Mouse (Mus musculus): Measurements from ENCODE around the gene Esm1. TPM values are rescaled to one million over a fixed set of nuclear protein-coding genes. Genes with fewer than 3 reads are reported as not detected.
"Not testable (repeated sequence)": the region's sequence is repeated elsewhere in the genome, so short reads cannot be mapped to it uniquely, and the experiment has no call there.

The Esm1 gene
- polyA plus RNA-seq, 1 experiment from 2014 or later: 0.65 TPM

- Histone ChIP-seq H3K27me3 (no peaks in the 10 kb centered on the region), H3K9me3 (replicated peaks) (no peaks in the 10 kb centered on the region), H3K4me1 (replicated peaks) (no peaks in the 10 kb centered on the region), H3K4me3 (replicated peaks) (no peak overlapping the region), H3K9ac (no peak overlapping the region), H3K4me2 (no peak overlapping the region), H3K27ac (no peak overlapping the region), H3K36me3 (no peaks in the 10 kb centered on the region)
- WGBS (ENCODE audit: insufficient replicate concordance): 43% methylated on average over 6 of the region's 6 CpGs
- no peak for DNase-seq
- ATAC-seq (ENCODE audit: low read depth): no peak
These were observed 32.7 kb downstream of the Esm1 start for GRCm38 (mm10) chr13:113242129-113242528.

GRCm38 (mm10) chr13:113245025-113245424 is 35.6 kb downstream of the Esm1 start:
- H3K4me2 ChIP-seq: no peak overlapping the region
- H3K36me3 ChIP-seq: no peaks in the 10 kb centered on the region
- H3K9ac ChIP-seq: no peak overlapping the region
- H3K27me3 ChIP-seq: no peaks in the 10 kb centered on the region
- no peak overlapping the region for H3K4me3 ChIP-seq (replicated peaks)
- WGBS (ENCODE audit: insufficient replicate concordance): 57% methylated on average over 8 of the region's 8 CpGs
- ATAC-seq (ENCODE audit: low read depth) (no peak), DNase-seq (no peak)
- H3K27ac ChIP-seq: no peak overlapping the region
- no peaks in the 10 kb centered on the region for H3K4me1 ChIP-seq (replicated peaks)
- H3K9me3 ChIP-seq (replicated peaks): no peaks in the 10 kb centered on the region

- not testable (repeated sequence) for H3K4me2 ChIP-seq; H3K4me3 ChIP-seq (replicated peaks); ATAC-seq (ENCODE audit: low read depth); H3K9me3 ChIP-seq (replicated peaks); H3K27me3 ChIP-seq; H3K4me1 ChIP-seq (replicated peaks); H3K9ac ChIP-seq; DNase-seq; H3K36me3 ChIP-seq; H3K27ac ChIP-seq
- 70% methylated on average over 7 of the region's 7 CpGs for WGBS (ENCODE audit: insufficient replicate concordance)
These were observed 43.1 kb downstream of the Esm1 start for GRCm38 (mm10) chr13:113252580-113252979.

GRCm38 (mm10) chr13:113256766-113257165 is 47.3 kb downstream of the Esm1 start:
- H3K4me1 ChIP-seq (replicated peaks): no peaks in the 10 kb centered on the region
- ATAC-seq (ENCODE audit: low read depth): no peak
- no peaks in the 10 kb centered on the region for H3K9me3 ChIP-seq (replicated peaks)
- H3K27ac ChIP-seq: no peak overlapping the region
- no peak overlapping the region for H3K4me3 ChIP-seq (replicated peaks)
- H3K4me2 ChIP-seq: no peak overlapping the region
- no peaks in the 10 kb centered on the region for H3K27me3 ChIP-seq
- DNase-seq: no peak
- WGBS (ENCODE audit: insufficient replicate concordance): 62% methylated on average over 2 of the region's 2 CpGs
- H3K36me3 ChIP-seq: no peaks in the 10 kb centered on the region
- H3K9ac ChIP-seq: no peak overlapping the region

- no peak for DNase-seq
- Histone ChIP-seq H3K27ac (no peak overlapping the region), H3K36me3 (no peaks in the 10 kb centered on the region), H3K4me3 (replicated peaks) (no peak overlapping the region), H3K9me3 (replicated peaks) (no peaks in the 10 kb centered on the region), H3K27me3 (no peaks in the 10 kb centered on the region), H3K4me2 (no peak overlapping the region), H3K4me1 (replicated peaks) (no peaks in the 10 kb centered on the region), H3K9ac (no peak overlapping the region)
- no peak for ATAC-seq (ENCODE audit: low read depth)
- 36% methylated on average over 5 of the region's 5 CpGs for WGBS (ENCODE audit: insufficient replicate concordance)
These were observed 47.7 kb downstream of the Esm1 start for GRCm38 (mm10) chr13:113257190-113257589.

- H3K27ac ChIP-seq: no peak overlapping the region
- ATAC-seq (ENCODE audit: low read depth): no peak
- no peak for DNase-seq
- no peak overlapping the region for H3K9ac ChIP-seq
- H3K4me2 ChIP-seq: no peak overlapping the region
- WGBS (ENCODE audit: insufficient replicate concordance): 66% methylated on average over 5 of the region's 5 CpGs
- no peaks in the 10 kb centered on the region for H3K4me1 ChIP-seq (replicated peaks)
- no peak overlapping the region for H3K4me3 ChIP-seq (replicated peaks)
- H3K27me3 ChIP-seq: no peaks in the 10 kb centered on the region
- no peaks in the 10 kb centered on the region for H3K36me3 ChIP-seq
- no peaks in the 10 kb centered on the region for H3K9me3 ChIP-seq (replicated peaks)
These were observed 49.8 kb downstream of the Esm1 start for GRCm38 (mm10) chr13:113259237-113259636.

- no peak overlapping the region for H3K9ac ChIP-seq
- H3K36me3 ChIP-seq: no peaks in the 10 kb centered on the region
- no peaks in the 10 kb centered on the region for H3K27me3 ChIP-seq
- DNase-seq: no peak
- no peak overlapping the region for H3K4me3 ChIP-seq (replicated peaks)
- H3K4me2 ChIP-seq: no peak overlapping the region
- H3K27ac ChIP-seq: no peak overlapping the region
- WGBS (ENCODE audit: insufficient replicate concordance): 55% methylated on average over 12 of the region's 12 CpGs
- H3K4me1 ChIP-seq (replicated peaks): no peaks in the 10 kb centered on the region
- no peaks in the 10 kb centered on the region for H3K9me3 ChIP-seq (replicated peaks)
- ATAC-seq (ENCODE audit: low read depth): no peak
These were observed 53.4 kb downstream of the Esm1 start for GRCm38 (mm10) chr13:113262822-113263221.

GRCm38 (mm10) chr13:113265257-113265656 is 55.8 kb downstream of the Esm1 start:
- Histone ChIP-seq H3K4me1 (replicated peaks) (no peaks in the 10 kb centered on the region), H3K27ac (no peak overlapping the region), H3K4me3 (replicated peaks) (no peak overlapping the region), H3K27me3 (no peaks in the 10 kb centered on the region), H3K4me2 (no peak overlapping the region), H3K36me3 (no peaks in the 10 kb centered on the region), H3K9me3 (replicated peaks) (no peaks in the 10 kb centered on the region), H3K9ac (no peak overlapping the region)
- no peak for ATAC-seq (ENCODE audit: low read depth)
- 14% methylated on average over 13 of the region's 13 CpGs for WGBS (ENCODE audit: insufficient replicate concordance)
- DNase-seq: no peak

GRCm38 (mm10) chr13:113266495-113266951 is 57.1 kb downstream of the Esm1 start:
- H3K4me3 ChIP-seq (replicated peaks): no peak overlapping the region
- H3K36me3 ChIP-seq: no peaks in the 10 kb centered on the region
- H3K9me3 ChIP-seq (replicated peaks): no peaks in the 10 kb centered on the region
- no peaks in the 10 kb centered on the region for H3K27me3 ChIP-seq
- 19% methylated on average over 9 of the region's 9 CpGs for WGBS (ENCODE audit: insufficient replicate concordance)
- no peak overlapping the region for H3K9ac ChIP-seq
- no peaks in the 10 kb centered on the region for H3K4me1 ChIP-seq (replicated peaks)
- H3K27ac ChIP-seq: no peak overlapping the region
- no peak overlapping the region for H3K4me2 ChIP-seq
- no peak for ATAC-seq (ENCODE audit: low read depth)
- DNase-seq: peak; percentile 18

GRCm38 (mm10) chr13:113267204-113267603 is 57.7 kb downstream of the Esm1 start:
- 40% methylated on average over 3 of the region's 3 CpGs for WGBS (ENCODE audit: insufficient replicate concordance)
- Histone ChIP-seq H3K27me3 (no peaks in the 10 kb centered on the region), H3K36me3 (no peaks in the 10 kb centered on the region), H3K27ac (no peak overlapping the region), H3K4me3 (replicated peaks) (no peak overlapping the region), H3K9ac (no peak overlapping the region), H3K9me3 (replicated peaks) (no peaks in the 10 kb centered on the region), H3K4me1 (replicated peaks) (no peaks in the 10 kb centered on the region), H3K4me2 (no peak overlapping the region)
- ATAC-seq (ENCODE audit: low read depth) (no peak), DNase-seq (no peak)

Data from liver, embryonic 13.5 days (tissue).